Mouse (Mus musculus): ENCODE data around the gene Nrm. TPM values are rescaled to one million over a fixed set of nuclear protein-coding genes. Genes with fewer than 3 reads are reported as not detected.
A peak's percentile ranks its signal among the peaks of the same experiment; 100 is the strongest.

Gene Nrm
- polyA plus RNA-seq, 2 experiments, result 15.6 to 20.1 TPM

DNA sequence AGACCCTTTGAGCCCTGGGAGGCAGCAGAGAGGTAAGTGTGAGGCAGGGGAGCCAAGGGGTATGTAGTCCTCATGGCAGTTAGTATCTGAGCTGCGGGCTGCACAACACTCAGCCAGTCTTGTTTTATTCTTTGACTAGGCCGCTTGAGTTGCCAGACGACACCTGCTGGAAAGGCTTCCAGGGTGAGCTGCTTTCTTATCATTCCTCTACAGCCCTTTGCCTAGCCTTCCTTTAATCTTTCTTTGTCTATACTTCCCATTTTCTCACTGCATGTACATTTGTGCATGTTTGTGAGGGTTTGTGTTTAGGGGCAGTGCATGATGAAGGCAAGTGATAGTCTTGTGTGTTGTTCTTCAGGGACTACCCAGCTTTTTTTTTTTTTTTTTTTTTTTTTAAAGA lies 10.1 kb upstream of the Nrm start:
- ATAC-seq (ENCODE audit: insufficient read depth) (peak; percentile 77), DNase-seq (ENCODE audit: low read depth in 3 of 3, low spot score in 3 of 3) (peak in 1 of 3 experiments; percentile 38)
- Histone ChIP-seq H3K27ac (peak overlapping the region; percentile 79), H3K9ac (replicated peaks) (0 out of 2 replicates have a peak overlapping the region, but pooled peaks have one; percentile 51), H3K36me3 (replicated peaks; ENCODE audit: control insufficient read depth, insufficient read depth, low read depth) (peaks cover 70% of the 10 kb centered on the region), H3K4me1 (replicated peaks; ENCODE audit: control insufficient read depth in 2 of 2, insufficient read depth in 2 of 2, low read length in 1 of 2) (peaks cover 8 to 12% of the 10 kb centered on the region in 2 experiments), H3K9me3 (ENCODE audit: control insufficient read depth, low read length) (no peaks in the 10 kb centered on the region), H3K4me2 (ENCODE audit: low read depth) (no peak overlapping the region), H3K27me3 (ENCODE audit: control insufficient read depth, insufficient read depth, low read length) (no peaks in the 10 kb centered on the region), H3K4me3 (ENCODE audit: insufficient read depth in 1 of 2, low read depth in 2 of 2, low read length in 2 of 2) (no peak overlapping the region)
- 14% methylated on average over 3 of the region's 3 CpGs for WGBS (ENCODE audit: insufficient replicate concordance)
- TF ChIP-seq CTCF (IDR thresholded peaks at IDR 0.05; ENCODE audit: low read depth) (peak; percentile 33; the same call in 1 of the 2 replicates), EP300 (IDR thresholded peaks at IDR 0.05; ENCODE audit: low read depth) (peak; percentile 51)

DNA sequence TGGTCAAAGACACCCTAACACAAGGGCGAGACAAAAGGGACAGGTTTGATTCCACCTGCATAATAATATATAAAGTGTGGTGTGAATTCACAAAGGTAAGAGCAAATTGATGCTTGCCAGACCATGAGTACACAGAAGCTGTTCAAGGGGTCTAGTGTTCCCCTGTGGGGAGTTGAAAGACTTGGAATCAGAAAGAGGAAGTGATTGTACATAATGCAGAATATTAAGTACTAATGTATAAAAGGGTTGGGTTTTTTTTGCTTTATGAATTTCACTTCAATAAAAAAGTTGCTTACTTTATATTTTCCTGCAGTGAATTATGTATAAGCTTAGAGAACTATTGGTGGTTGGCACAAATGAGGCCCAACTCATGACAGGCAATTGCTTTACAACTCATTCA lies 1.7 kb upstream of the Nrm start:
- Histone ChIP-seq H3K36me3 (replicated peaks; ENCODE audit: control insufficient read depth, insufficient read depth, low read depth) (peaks cover 16% of the 10 kb centered on the region), H3K4me2 (ENCODE audit: low read depth) (no peak overlapping the region), H3K4me3 (ENCODE audit: insufficient read depth in 1 of 2, low read depth in 2 of 2, low read length in 2 of 2) (no peak overlapping the region), H3K9me3 (ENCODE audit: control insufficient read depth, low read length) (no peaks in the 10 kb centered on the region), H3K9ac (replicated peaks) (no peak overlapping the region), H3K4me1 (replicated peaks; ENCODE audit: control insufficient read depth in 2 of 2, insufficient read depth in 2 of 2, low read length in 1 of 2) (peaks cover 8 to 9% of the 10 kb centered on the region in 2 experiments), H3K27ac (no peak overlapping the region), H3K27me3 (ENCODE audit: control insufficient read depth, insufficient read depth, low read length) (peaks cover 5% of the 10 kb centered on the region)
- 55% methylated on average over 1 of the region's 1 CpGs for WGBS (ENCODE audit: insufficient replicate concordance)
- TF ChIP-seq CTCF (IDR thresholded peaks at IDR 0.05; ENCODE audit: low read depth), result no peak
- TF ChIP-seq EP300 (IDR thresholded peaks at IDR 0.05; ENCODE audit: low read depth), result no peak
- DNase-seq (ENCODE audit: low read depth in 3 of 3, low spot score in 3 of 3) (no peak), ATAC-seq (ENCODE audit: insufficient read depth) (no peak)

DNA sequence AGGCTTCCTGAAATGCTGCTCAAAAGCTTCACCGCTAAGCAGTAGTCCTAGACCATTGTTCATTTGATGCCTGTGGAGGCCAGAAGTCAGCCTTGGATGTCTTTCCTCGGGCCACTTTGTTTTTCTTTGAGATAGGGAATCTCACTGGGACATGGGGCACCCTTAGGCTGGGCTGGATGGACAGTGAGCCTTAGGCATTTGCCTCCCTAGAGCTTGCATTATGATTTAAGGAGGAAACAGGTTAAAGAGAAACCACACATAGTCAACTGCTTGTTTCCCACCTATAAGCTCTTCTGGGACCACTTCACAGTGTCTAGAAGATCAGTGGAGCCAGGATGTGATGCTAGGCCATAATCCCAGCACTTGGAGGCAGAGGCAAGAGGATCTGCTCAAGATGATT lies 1.3 kb upstream of the Nrm start:
- H3K27ac ChIP-seq, result no peak overlapping the region
- H3K4me2 ChIP-seq (ENCODE audit: low read depth), result no peak overlapping the region
- peaks cover 16% of the 10 kb centered on the region for H3K36me3 ChIP-seq (replicated peaks; ENCODE audit: control insufficient read depth, insufficient read depth, low read depth)
- no peaks in the 10 kb centered on the region for H3K9me3 ChIP-seq (ENCODE audit: control insufficient read depth, low read length)
- DNase-seq (ENCODE audit: low read depth in 3 of 3, low spot score in 3 of 3) (no peak), ATAC-seq (ENCODE audit: insufficient read depth) (no peak)
- H3K27me3 ChIP-seq (ENCODE audit: control insufficient read depth, insufficient read depth, low read length), result peaks cover 9% of the 10 kb centered on the region
- H3K4me1 ChIP-seq (replicated peaks; ENCODE audit: control insufficient read depth in 2 of 2, insufficient read depth in 2 of 2, low read length in 1 of 2), result peaks cover 9% of the 10 kb centered on the region in 2 experiments
- TF ChIP-seq EP300 (IDR thresholded peaks at IDR 0.05; ENCODE audit: low read depth), result no peak
- no peak for TF ChIP-seq CTCF (IDR thresholded peaks at IDR 0.05; ENCODE audit: low read depth)
- 46% methylated on average over 2 of the region's 2 CpGs for WGBS (ENCODE audit: insufficient replicate concordance)
- no peak overlapping the region for H3K4me3 ChIP-seq (ENCODE audit: insufficient read depth in 1 of 2, low read depth in 2 of 2, low read length in 2 of 2)
- no peak overlapping the region for H3K9ac ChIP-seq (replicated peaks)

DNA sequence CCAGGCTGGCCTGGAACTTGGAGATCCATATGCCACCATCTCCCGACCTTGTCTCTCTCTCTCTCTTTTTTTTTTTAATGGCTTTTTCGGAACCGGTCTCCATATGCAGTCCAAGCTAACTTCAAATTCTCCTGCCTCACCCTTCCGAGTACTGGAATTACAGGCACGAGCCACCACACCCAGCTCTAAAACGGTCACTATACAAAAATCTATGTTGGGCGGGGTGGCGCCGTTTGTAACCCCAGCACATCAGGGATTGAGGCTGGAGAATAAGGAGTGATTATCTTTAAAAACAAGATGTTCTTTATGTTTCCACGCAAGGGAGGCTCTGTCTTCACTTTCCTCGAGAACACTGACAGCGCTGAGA lies 304 bp upstream of the Nrm start:
- WGBS (ENCODE audit: insufficient replicate concordance), result 6% methylated on average over 12 of the region's 12 CpGs
- DNase-seq (ENCODE audit: low read depth in 3 of 3, low spot score in 3 of 3) (no peak), ATAC-seq (ENCODE audit: insufficient read depth) (peak; percentile 46)
- Histone ChIP-seq H3K9ac (replicated peaks) (peak overlapping the region; percentile 85), H3K9me3 (ENCODE audit: control insufficient read depth, low read length) (no peaks in the 10 kb centered on the region), H3K4me3 (ENCODE audit: insufficient read depth in 1 of 2, low read depth in 2 of 2, low read length in 2 of 2) (peak overlapping the region; percentile 85 to 93), H3K36me3 (replicated peaks; ENCODE audit: control insufficient read depth, insufficient read depth, low read depth) (peaks cover 16% of the 10 kb centered on the region), H3K4me2 (ENCODE audit: low read depth) (peak overlapping the region; percentile 89), H3K4me1 (replicated peaks; ENCODE audit: control insufficient read depth in 2 of 2, insufficient read depth in 2 of 2, low read length in 1 of 2) (peaks cover 13 to 17% of the 10 kb centered on the region in 2 experiments), H3K27ac (no peak overlapping the region), H3K27me3 (ENCODE audit: control insufficient read depth, insufficient read depth, low read length) (peaks cover 19% of the 10 kb centered on the region)
- TF ChIP-seq EP300 (IDR thresholded peaks at IDR 0.05; ENCODE audit: low read depth), result no peak
- no peak for TF ChIP-seq CTCF (IDR thresholded peaks at IDR 0.05; ENCODE audit: low read depth)

DNA sequence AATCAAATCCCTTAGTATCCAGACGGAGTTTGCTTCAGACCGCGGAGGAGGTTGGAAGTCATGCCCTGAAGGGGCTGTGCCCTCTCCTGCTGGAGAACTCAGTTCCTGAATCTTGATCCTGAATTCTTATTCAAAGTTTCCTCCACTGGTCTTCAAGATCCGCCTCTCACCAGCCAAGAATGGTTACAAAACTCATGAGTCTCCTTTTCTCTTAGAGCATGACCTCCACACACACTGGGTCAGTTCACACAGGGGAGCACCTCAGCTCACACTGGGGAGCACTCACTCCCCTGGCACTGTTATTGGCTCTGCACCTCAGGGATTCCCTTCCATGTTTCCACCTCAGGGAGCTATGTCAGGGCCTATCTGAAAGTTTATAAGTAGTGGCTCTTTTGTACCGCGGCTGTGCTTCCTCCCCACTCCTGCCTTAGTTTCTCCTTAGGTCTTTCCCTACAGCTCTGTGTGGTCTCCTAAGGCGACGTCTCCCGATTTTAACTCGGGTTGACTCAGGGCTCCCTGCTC lies 3.8 kb downstream of the Nrm start:
- H3K4me2 ChIP-seq (ENCODE audit: low read depth), result peak overlapping the region; percentile 65
- H3K27ac ChIP-seq, result no peak overlapping the region
- ATAC-seq (ENCODE audit: insufficient read depth) (no peak), DNase-seq (ENCODE audit: low read depth in 3 of 3, low spot score in 3 of 3) (no peak)
- H3K9ac ChIP-seq (replicated peaks), result no peak overlapping the region
- WGBS (ENCODE audit: insufficient replicate concordance), result 36% methylated on average over 10 of the region's 10 CpGs
- H3K27me3 ChIP-seq (ENCODE audit: control insufficient read depth, insufficient read depth, low read length), result peaks cover 55% of the 10 kb centered on the region
- no peak for TF ChIP-seq CTCF (IDR thresholded peaks at IDR 0.05; ENCODE audit: low read depth)
- H3K9me3 ChIP-seq (ENCODE audit: control insufficient read depth, low read length), result no peaks in the 10 kb centered on the region
- peak overlapping the region in 1 of 2 experiments; percentile 50; a peak in 1 of 4 replicates for H3K4me3 ChIP-seq (ENCODE audit: insufficient read depth in 1 of 2, low read depth in 2 of 2, low read length in 2 of 2)
- H3K4me1 ChIP-seq (replicated peaks; ENCODE audit: control insufficient read depth in 2 of 2, insufficient read depth in 2 of 2, low read length in 1 of 2), result peaks cover 13 to 19% of the 10 kb centered on the region in 2 experiments
- no peaks in the 10 kb centered on the region for H3K36me3 ChIP-seq (replicated peaks; ENCODE audit: control insufficient read depth, insufficient read depth, low read depth)

Measured in liver, embryonic 14.5 days (tissue).